Mouse (Mus musculus) hindlimb bud, embryonic 11.5 days (tissue): Measurements from ENCODE around the gene Tgif1.
"Not testable (repeated sequence)": the region's sequence is repeated elsewhere in the genome, so short reads cannot be mapped to it uniquely, and the experiment has no call there.

Experiments
- DNase-seq: peaks from one replicate; pipeline ENCODE4 v3.0.0-alpha.2; 2012; ENCODE audit warnings: low read depth, low spot score; ENCODE audit errors: extremely low spot score

Gene Tgif1

GRCm38 (mm10) chr17:70845543-70845942, 7.8 kb downstream of the Tgif1 start:
- DNase-seq = no peak

- DNase-seq = no peak
Observed at GRCm38 (mm10) chr17:70844971-70845370, 8.4 kb downstream of the Tgif1 start.

GRCm38 (mm10) chr17:70843252-70843651, 10.1 kb downstream of the Tgif1 start:
- DNase-seq = no peak

- no peak for DNase-seq
Observed at GRCm38 (mm10) chr17:70838533-70838932, 14.8 kb downstream of the Tgif1 start.

- no peak for DNase-seq
Observed at GRCm38 (mm10) chr17:70838031-70838430, 15.3 kb downstream of the Tgif1 start.

- DNase-seq = not testable (repeated sequence)
Observed at GRCm38 (mm10) chr17:70837474-70837873, 15.9 kb downstream of the Tgif1 start.

- no peak for DNase-seq
Observed at GRCm38 (mm10) chr17:70836820-70837219, 16.5 kb downstream of the Tgif1 start.

- DNase-seq = no peak
Observed at GRCm38 (mm10) chr17:70835071-70835790, 18.1 kb downstream of the Tgif1 start.

GRCm38 (mm10) chr17:70834430-70834965, 18.8 kb downstream of the Tgif1 start:
- DNase-seq = no peak

GRCm38 (mm10) chr17:70832544-70832943, 20.8 kb downstream of the Tgif1 start:
- DNase-seq = no peak

- DNase-seq = no peak
Observed at GRCm38 (mm10) chr17:70831591-70831990, 21.8 kb downstream of the Tgif1 start.

GRCm38 (mm10) chr17:70829943-70830715, 23.2 kb downstream of the Tgif1 start:
- DNase-seq = no peak

- no peak for DNase-seq
Observed at GRCm38 (mm10) chr17:70829217-70829616, 24.1 kb downstream of the Tgif1 start.

GRCm38 (mm10) chr17:70828569-70828968, 24.8 kb downstream of the Tgif1 start:
- no peak for DNase-seq

GRCm38 (mm10) chr17:70828180-70828528, 25.2 kb downstream of the Tgif1 start:
- DNase-seq = no peak

- DNase-seq = not testable (repeated sequence)
Observed at GRCm38 (mm10) chr17:70827463-70828179, 25.7 kb downstream of the Tgif1 start.

GRCm38 (mm10) chr17:70826227-70826626, 27.1 kb downstream of the Tgif1 start:
- DNase-seq = no peak

- DNase-seq = no peak
Observed at GRCm38 (mm10) chr17:70823083-70823482, 30.3 kb downstream of the Tgif1 start.

GRCm38 (mm10) chr17:70817862-70818451, 35.4 kb downstream of the Tgif1 start:
- DNase-seq = no peak

GRCm38 (mm10) chr17:70815001-70815400, 38.3 kb downstream of the Tgif1 start:
- no peak for DNase-seq

- DNase-seq = no peak
Observed at GRCm38 (mm10) chr17:70810795-70811194, 42.6 kb downstream of the Tgif1 start.
